In the genomic region with DNA sequence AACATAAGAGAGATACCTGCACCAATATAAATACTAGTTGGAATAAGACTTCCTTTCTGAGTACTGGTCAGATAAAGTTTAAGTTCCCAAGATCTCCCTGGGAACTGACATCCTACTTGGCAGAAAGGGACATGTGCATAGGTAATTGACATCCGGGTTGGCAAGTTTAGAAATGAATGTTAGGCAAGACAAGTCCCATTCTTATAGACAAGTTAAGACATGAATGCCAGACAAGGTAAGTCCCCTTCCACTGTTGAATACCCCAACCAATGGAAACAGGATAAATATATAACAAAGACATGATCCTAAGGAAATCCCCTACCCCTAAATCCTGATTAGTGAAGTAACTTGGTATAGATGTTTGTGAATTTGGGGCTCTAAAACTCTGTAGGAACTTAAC, we compare ENCODE assay signal across 21 mouse cellular contexts.
"Had no signal": no experiment of that assay in that cellular context is flagged by ENCODE, and none has a peak within 500 bp of the region (broad histone marks: within the 10 kb centered on the region; RNA-seq: fewer than 3 reads in every experiment).

No protein-coding gene starts in this region.

- H3K9ac ChIP-seq: liver, embryonic 15.5 days; liver, postnatal 0 days; lung, embryonic 15.5 days; midbrain, embryonic 13.5 days; neural tube, embryonic 13.5 days; neural tube, embryonic 15.5 days had no signal

- H3K9me3 ChIP-seq: liver, embryonic 15.5 days; lung, embryonic 15.5 days; midbrain, embryonic 10.5 days; midbrain, embryonic 13.5 days; neural tube, embryonic 15.5 days had no signal

- H3K27ac ChIP-seq: liver, embryonic 15.5 days; lung, embryonic 15.5 days; midbrain, embryonic 10.5 days; midbrain, embryonic 13.5 days; neural tube, embryonic 13.5 days; neural tube, embryonic 15.5 days had no signal

- H3K4me1 ChIP-seq: liver, embryonic 15.5 days; lung, embryonic 15.5 days; midbrain, embryonic 10.5 days; midbrain, embryonic 13.5 days; neural tube, embryonic 13.5 days; neural tube, embryonic 15.5 days had no signal

- DNase-seq: liver, postnatal 0 days; lung, adult 2 months; lung, postnatal 14 days; lung, postnatal 4 days; retina, postnatal 1 day; right cerebral cortex, adult 18-20 months; right cerebral cortex, postnatal 25 days; right cerebral cortex, postnatal 4 days; spleen, adult 18-20 months; thymus, adult 18-20 months; thymus, postnatal 14 days; thymus, postnatal 4 days had no signal

- H3K4me3 ChIP-seq: liver, embryonic 15.5 days; lung, embryonic 15.5 days; midbrain, embryonic 10.5 days; midbrain, embryonic 13.5 days; myocyte; neural tube, embryonic 13.5 days; neural tube, embryonic 15.5 days had no signal

- H3K36me3 ChIP-seq: liver, embryonic 15.5 days; lung, embryonic 15.5 days; midbrain, embryonic 10.5 days; midbrain, embryonic 13.5 days; neural tube, embryonic 13.5 days; neural tube, embryonic 15.5 days had no signal

- H3K4me2 ChIP-seq: liver, embryonic 15.5 days; lung, embryonic 15.5 days; midbrain, embryonic 13.5 days; neural tube, embryonic 13.5 days; neural tube, embryonic 15.5 days had no signal

- H3K27me3 ChIP-seq: liver, embryonic 15.5 days; lung, embryonic 15.5 days; midbrain, embryonic 13.5 days; neural tube, embryonic 13.5 days; neural tube, embryonic 15.5 days had no signal

- ATAC-seq: liver, postnatal 0 days; lung, postnatal 0 days; midbrain, embryonic 13.5 days; midbrain, embryonic 16.5 days had no signal
